Mouse (Mus musculus): ENCODE results near the gene Slc6a20a.

DNA sequence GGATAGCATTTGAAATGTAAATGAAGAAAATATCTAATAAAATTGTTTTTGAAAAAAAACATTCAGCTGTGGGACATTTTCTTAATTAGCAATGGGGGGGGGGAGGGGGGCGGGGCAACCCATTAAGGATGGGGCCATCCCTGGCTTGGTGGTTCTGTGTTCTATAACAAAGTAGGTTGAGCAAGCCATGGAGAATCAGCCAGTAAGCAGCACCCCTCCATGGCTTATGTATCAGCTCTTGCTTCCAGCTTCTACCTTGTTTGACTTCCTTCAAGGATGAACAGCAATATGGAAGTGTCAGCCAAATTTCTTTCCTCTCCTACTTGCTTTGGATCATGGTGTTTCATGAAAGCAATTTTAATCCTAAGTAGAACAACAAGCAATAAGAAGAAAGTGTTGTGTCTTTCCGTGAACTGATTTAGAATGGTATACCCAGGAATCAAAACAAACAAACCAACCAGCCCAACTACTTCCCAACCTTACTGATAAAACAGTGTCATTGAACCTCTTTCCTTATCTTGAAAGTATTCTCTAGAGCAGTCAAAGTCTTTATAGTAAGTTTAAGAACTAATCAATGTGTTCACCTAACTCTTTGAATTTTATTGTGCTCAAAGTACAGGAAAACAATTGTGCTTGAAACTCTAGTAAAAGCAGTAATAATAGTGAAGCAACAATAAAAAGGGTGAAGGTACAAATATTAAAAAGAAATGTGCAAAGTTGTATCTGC lies 28.7 kb downstream of the Slc6a20a start:
- no peak for TF ChIP-seq TBP (IDR thresholded peaks at IDR 0.05; ENCODE audit: low read depth, low read length)
- no peak for TF ChIP-seq POLR2A (IDR thresholded peaks at IDR 0.05; ENCODE audit: control insufficient read depth in 1 of 2, insufficient read depth in 1 of 2, low read depth in 1 of 2, low read length in 2 of 2, poor library complexity in 1 of 2)
- no peak for TF ChIP-seq USF1 (IDR thresholded peaks at IDR 0.05; ENCODE audit: low read depth, low read length)
- TF ChIP-seq USF2 (IDR thresholded peaks at IDR 0.05; ENCODE audit: borderline replicate concordance in 1 of 2, insufficient read depth in 1 of 2, low read depth in 1 of 2, low read length in 2 of 2), result no peak
- TF ChIP-seq ELF1 (IDR thresholded peaks at IDR 0.05; ENCODE audit: low read depth, low read length), result no peak
- TF ChIP-seq CTCF (IDR thresholded peaks at IDR 0.05 in 2 of 3, conservative IDR thresholded peaks at IDR 0.05 in 1 of 3; ENCODE audit: control insufficient read depth in 1 of 3, insufficient read depth in 1 of 3, low read depth in 2 of 3, low read length in 3 of 3, poor library complexity in 1 of 3, severe bottlenecking in 1 of 3), result no peak
- TF ChIP-seq E2F4 (IDR thresholded peaks at IDR 0.05; ENCODE audit: borderline replicate concordance, low read depth, low read length), result no peak
- TF ChIP-seq SMC3 (IDR thresholded peaks at IDR 0.05; ENCODE audit: low read depth, low read length), result no peak
